Mouse (Mus musculus) cerebellum, adult 2 months (tissue): ENCODE results near the gene Dhrs3.

Source experiments
- CTCF ChIP-seq: fragments of 200-500 bp; IDR thresholded peaks from 2 replicates; pipeline ENCODE4 v1.5.1; 2011; ENCODE audit warnings: low read depth, mild to moderate bottlenecking, control low read depth, low read length, moderate library complexity, borderline replicate concordance; ENCODE audit not compliant: insufficient read depth
- POLR2A ChIP-seq: fragments of 200-500 bp; IDR thresholded peaks from 2 replicates; pipeline ENCODE4 v1.6.1; 2011; ENCODE audit warnings: low read length, control low read depth, borderline replicate concordance; ENCODE audit not compliant: insufficient read depth

DNA sequence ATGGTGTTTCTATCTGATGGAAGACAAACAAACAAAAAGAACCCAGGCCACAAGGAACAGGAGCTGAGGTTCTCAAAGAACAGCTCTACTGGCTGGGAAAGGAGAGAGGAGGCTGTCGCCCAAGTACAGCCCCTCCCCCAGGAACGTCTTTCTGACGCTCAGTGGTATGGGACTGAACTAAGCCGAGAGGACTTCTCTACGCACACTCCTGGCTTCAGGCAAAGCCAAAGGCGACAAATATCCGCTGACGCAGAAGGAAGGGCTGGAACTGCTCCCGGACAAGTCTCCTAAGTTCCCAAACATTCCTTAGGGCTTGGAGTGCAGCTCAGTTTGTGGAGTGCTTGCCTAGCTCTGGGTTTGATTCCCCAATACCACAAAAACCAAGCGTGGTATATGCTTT lies 37.7 kb downstream of the Dhrs3 start:
- TF ChIP-seq CTCF = no peak
- no peak for TF ChIP-seq POLR2A
